Mouse (Mus musculus) stomach, postnatal 0 days (tissue): Measurements from ENCODE around the gene Pex19.

ENCODE experiments used
- CTCF ChIP-seq: IDR thresholded peaks from 2 replicates; pipeline ENCODE4 v1.5.1; 2016; ENCODE audit warnings: antibody characterized with exemption, low read depth, mild to moderate bottlenecking, moderate library complexity
- EP300 ChIP-seq: optimal IDR thresholded peaks from 2 replicates; pipeline ENCODE3; 2016; ENCODE audit warnings: antibody characterized with exemption

DNA sequence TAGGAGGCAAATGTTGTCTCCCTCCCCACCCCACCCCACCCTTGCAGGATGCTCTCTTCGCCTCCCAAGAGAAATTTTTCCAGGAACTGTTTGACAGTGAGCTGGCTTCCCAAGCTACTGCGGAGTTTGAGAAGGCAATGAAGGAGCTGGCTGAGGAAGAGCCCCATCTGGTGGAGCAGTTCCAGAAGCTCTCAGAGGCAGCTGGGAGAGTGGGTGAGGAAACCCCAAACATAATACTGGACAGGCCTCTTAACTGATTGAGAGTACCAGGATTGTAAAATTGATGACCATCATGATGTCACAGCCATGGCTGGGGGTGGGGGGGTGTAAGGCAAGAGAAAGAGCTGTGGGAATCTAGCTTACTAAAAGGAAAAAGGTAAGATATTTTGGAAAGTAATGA, 2.6 kb downstream of the Pex19 start:
- TF ChIP-seq CTCF (peak; percentile 69), EP300 (no peak)
